Mouse (Mus musculus): ENCODE data around the gene Prima1.

Prima1 gene

DNA sequence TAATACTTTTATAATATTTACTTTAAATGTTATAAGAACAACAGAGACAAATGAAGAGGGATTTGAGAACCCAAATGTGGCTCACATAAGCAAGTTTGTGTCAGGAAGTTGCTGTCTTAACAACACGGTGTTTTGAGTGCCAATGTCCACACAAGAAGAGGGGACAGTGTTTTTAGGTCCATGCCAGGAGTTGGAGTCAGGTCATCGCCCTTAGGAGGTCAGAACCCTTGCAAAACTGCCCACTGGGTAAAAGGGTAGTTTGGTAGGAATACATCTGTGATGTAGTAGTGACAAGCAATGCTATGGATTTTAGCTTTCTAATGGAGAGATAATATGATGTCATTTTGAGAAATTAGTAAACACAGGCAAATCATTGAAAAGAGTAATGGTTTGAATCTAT lies 91.7 kb downstream of the Prima1 start:
- no peak for DNase-seq (ENCODE audit: low spot score)

All from urinary bladder, postnatal 14 days (tissue).